Mouse (Mus musculus) kidney, postnatal 4 days (tissue): Measurements from ENCODE around the gene Unc5c.
A peak's percentile ranks its signal among the peaks of the same experiment; 100 is the strongest.

Experiments used
- DNase-seq, 2 experiments: peaks; one replicate each; pipeline ENCODE4 v3.0.0; 2021; ENCODE audit warnings: mixed read lengths in 2 of 2

Gene Unc5c

GRCm38 (mm10) chr3:141724499-141724898 lies 259.5 kb downstream of the Unc5c start:
- DNase-seq = no peak

- no peak for DNase-seq
Observed at GRCm38 (mm10) chr3:141725432-141725831, 260.4 kb downstream of the Unc5c start.

- no peak for DNase-seq
Observed at GRCm38 (mm10) chr3:141733844-141734243, 268.8 kb downstream of the Unc5c start.

- DNase-seq = no peak
Observed at GRCm38 (mm10) chr3:141735285-141735684, 270.3 kb downstream of the Unc5c start.

GRCm38 (mm10) chr3:141745322-141745721 lies 280.3 kb downstream of the Unc5c start:
- DNase-seq = no peak

GRCm38 (mm10) chr3:141748694-141749381 lies 283.8 kb downstream of the Unc5c start:
- no peak for DNase-seq

GRCm38 (mm10) chr3:141752172-141752571 lies 287.2 kb downstream of the Unc5c start:
- no peak for DNase-seq

- DNase-seq = no peak
Observed at GRCm38 (mm10) chr3:141757259-141757658, 292.2 kb downstream of the Unc5c start.

GRCm38 (mm10) chr3:141778411-141778919 lies 313.4 kb downstream of the Unc5c start:
- no peak for DNase-seq

- no peak for DNase-seq
Observed at GRCm38 (mm10) chr3:141779186-141779585, 314.2 kb downstream of the Unc5c start.

GRCm38 (mm10) chr3:141782553-141782952 lies 317.5 kb downstream of the Unc5c start:
- DNase-seq = no peak

- no peak for DNase-seq
Observed at GRCm38 (mm10) chr3:141791026-141791780, 326.2 kb downstream of the Unc5c start.

- peak; percentile 28 to 44 for DNase-seq
Observed at GRCm38 (mm10) chr3:141792106-141792505, 327.1 kb downstream of the Unc5c start.

- no peak for DNase-seq
Observed at GRCm38 (mm10) chr3:141793755-141794154, 328.7 kb downstream of the Unc5c start.

GRCm38 (mm10) chr3:141794371-141794770 lies 329.4 kb downstream of the Unc5c start:
- no peak for DNase-seq

GRCm38 (mm10) chr3:141797372-141797771 lies 332.4 kb downstream of the Unc5c start:
- DNase-seq = no peak

- DNase-seq = no peak
Observed at GRCm38 (mm10) chr3:141797789-141798188, 332.8 kb downstream of the Unc5c start.

- no peak for DNase-seq
Observed at GRCm38 (mm10) chr3:141804133-141804532, 339.1 kb downstream of the Unc5c start.

- DNase-seq = no peak
Observed at GRCm38 (mm10) chr3:141809581-141809980, 344.6 kb downstream of the Unc5c start.

- no peak for DNase-seq
Observed at GRCm38 (mm10) chr3:141810944-141811343, 345.9 kb downstream of the Unc5c start.

- peak; percentile 82 for DNase-seq
Observed at GRCm38 (mm10) chr3:141811348-141811747, 346.3 kb downstream of the Unc5c start.

GRCm38 (mm10) chr3:141814776-141815175 lies 349.8 kb downstream of the Unc5c start:
- DNase-seq = no peak

- no peak for DNase-seq
Observed at GRCm38 (mm10) chr3:141818615-141819312, 353.7 kb downstream of the Unc5c start.
